Mouse (Mus musculus): ENCODE results near the gene Fam126a. TPM values are rescaled to one million over a fixed set of nuclear protein-coding genes. Genes with fewer than 3 reads are reported as not detected.

The Fam126a gene
- polyA plus RNA-seq (2012; rRNA removed): 7.9 and 8.5 TPM in 2 replicates

DNA sequence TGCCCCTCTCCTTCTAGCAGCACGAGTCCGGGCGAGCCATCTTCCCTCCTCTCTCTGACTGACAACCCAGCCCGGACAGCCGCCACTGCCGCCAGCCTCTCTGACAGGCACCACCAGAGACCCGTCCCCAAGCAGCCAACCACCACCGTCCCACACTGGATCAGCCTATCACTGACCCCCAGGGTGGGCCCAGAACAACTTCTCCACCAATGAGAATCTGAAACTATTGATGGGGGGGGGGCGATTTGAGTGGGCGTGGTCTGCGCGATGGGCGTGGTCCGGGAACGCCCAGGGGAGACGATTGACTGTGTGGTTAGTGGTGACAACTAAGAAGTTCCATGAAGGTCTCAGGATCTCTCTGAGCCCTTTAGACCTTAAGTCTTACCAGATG lies at the start of gene Fam126a:
Gene Fam126a, minus strand, starts transcription at position 112 of the 391 bp plus-strand sequence.
- H3K4me1 ChIP-seq (ENCODE audit: control insufficient read depth, insufficient read depth, low read length): peaks cover 3% of the 10 kb centered on the region; the same call in 1 of the 2 replicates
- no peak within 1 kb of the TSS for H3K27ac ChIP-seq (ENCODE audit: insufficient read depth, low read length)
- TF ChIP-seq CTCF (IDR thresholded peaks at IDR 0.05; ENCODE audit: extremely low read depth, insufficient read depth, low read length): no peak
- peak; percentile 81 for TF ChIP-seq POLR2A (IDR thresholded peaks at IDR 0.05; ENCODE audit: extremely low read depth, insufficient read depth, low read length)
- H3K4me3 ChIP-seq (ENCODE audit: insufficient read depth, low read length): peak within 1 kb of the TSS; percentile 49

DNA sequence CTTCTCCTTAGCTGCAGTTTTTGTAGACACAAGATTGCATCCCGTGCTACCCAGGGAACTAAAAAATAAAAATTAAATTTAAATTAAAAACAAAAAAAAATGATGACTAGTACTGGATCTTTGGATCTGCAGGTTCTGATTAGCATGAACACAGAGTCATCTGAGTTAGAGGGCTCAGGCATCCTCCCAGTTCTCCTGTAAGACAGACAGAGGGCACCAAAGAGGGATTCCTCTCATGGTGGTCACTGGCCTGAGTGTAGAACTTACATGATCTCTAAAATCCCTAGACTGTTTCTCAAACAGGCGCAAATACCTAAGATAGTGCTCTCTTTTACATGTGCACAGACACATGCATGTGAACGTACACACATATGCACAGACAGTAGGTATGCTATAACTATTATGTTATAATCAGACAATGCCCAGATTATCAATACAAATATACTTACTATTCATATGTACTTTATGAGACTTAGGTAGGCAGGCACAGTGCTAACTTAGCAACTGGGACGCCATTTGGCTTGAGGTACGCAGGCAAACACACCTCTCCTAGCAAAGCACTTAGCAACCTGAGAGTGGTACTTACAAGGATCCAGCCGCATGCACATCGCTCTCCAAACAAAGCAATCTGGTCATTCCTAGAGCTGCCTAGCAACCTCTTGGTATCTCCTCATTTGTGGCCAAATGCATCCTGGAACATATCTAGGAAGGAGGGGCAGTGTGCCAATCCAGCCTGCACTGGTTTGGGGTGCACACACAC lies 48.1 kb upstream of the Fam126a start:
- Histone ChIP-seq H3K4me1 (ENCODE audit: control insufficient read depth, insufficient read depth, low read length) (peaks cover 1% of the 10 kb centered on the region; the same call in 1 of the 2 replicates), H3K27ac (ENCODE audit: insufficient read depth, low read length) (no peak overlapping the region), H3K4me3 (ENCODE audit: insufficient read depth, low read length) (no peak overlapping the region)
- TF ChIP-seq POLR2A (IDR thresholded peaks at IDR 0.05; ENCODE audit: extremely low read depth, insufficient read depth, low read length): no peak

DNA sequence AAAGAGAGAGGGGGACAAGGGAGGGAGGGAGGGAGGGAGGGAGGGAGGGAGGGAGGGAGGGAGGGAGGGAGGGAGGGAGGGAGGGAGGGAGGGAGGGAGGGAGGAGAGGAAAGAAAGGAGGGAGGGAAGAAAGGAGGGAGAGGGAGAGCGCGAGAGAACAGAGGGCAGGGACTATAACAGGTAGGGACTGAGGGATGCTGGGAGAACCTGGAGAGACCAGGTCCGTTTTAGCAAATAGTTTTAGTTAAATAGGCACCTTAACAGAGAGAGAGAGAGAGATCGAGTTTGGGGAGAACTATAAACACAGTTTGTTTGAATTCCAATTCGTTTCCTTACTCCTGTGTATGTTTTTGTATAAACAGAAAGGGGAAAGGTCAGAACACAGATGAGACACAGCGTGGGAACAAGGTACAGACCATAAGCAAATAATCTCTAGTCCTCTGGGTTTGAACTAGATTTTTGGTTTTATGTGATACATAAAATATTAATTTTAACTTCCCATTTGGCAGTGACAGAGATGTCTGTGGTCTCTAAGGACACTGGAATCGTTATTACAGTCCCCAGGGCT lies 47.3 kb upstream of the Fam126a start:
- Histone ChIP-seq H3K4me1 (ENCODE audit: control insufficient read depth, insufficient read depth, low read length) (peaks cover 1% of the 10 kb centered on the region; the same call in 1 of the 2 replicates), H3K4me3 (ENCODE audit: insufficient read depth, low read length) (peak overlapping the region; percentile 18), H3K27ac (ENCODE audit: insufficient read depth, low read length) (no peak overlapping the region)
- TF ChIP-seq POLR2A (IDR thresholded peaks at IDR 0.05; ENCODE audit: extremely low read depth, insufficient read depth, low read length) (no peak), CTCF (IDR thresholded peaks at IDR 0.05; ENCODE audit: extremely low read depth, insufficient read depth, low read length) (no peak)

DNA sequence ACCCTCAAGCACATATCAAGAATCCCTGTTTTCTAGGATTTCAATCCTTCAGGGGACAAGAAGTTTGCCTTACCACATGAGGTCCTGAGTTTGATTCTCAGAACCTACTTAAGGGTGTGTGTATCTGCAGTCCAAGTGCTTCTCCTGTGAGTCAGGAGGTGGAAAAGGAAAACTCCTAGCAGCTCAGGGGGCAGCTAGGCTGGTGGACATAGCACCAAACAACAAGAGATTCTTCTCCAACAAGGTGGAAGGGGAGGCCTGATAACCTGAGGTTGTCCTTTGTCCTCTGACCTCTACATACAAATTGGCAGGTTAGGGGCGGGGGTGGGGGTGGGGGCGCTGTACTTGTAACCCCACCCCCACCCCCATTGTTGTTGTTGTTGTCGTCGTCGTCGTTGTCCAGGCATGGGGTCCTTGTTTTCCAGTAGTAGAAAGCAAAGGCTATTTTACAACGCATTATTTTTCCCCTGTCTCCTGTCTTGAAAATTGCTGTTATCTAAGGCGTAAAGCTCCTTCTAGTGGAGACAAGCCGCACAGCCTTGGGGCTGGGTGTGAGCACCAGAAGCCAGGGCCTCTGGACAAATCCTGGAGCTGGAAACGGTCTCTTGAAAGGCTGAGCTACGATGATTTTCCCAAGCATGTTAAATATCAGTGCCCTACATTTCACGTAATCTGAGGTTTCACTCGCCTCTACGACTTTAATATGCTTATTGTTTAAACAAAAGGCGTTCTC lies 46.7 kb upstream of the Fam126a start:
- Histone ChIP-seq H3K4me3 (ENCODE audit: insufficient read depth, low read length) (peak overlapping the region; percentile 18), H3K27ac (ENCODE audit: insufficient read depth, low read length) (no peak overlapping the region), H3K4me1 (ENCODE audit: control insufficient read depth, insufficient read depth, low read length) (peaks cover 1% of the 10 kb centered on the region; the same call in 1 of the 2 replicates)
- peak; percentile 78 for TF ChIP-seq CTCF (IDR thresholded peaks at IDR 0.05; ENCODE audit: extremely low read depth, insufficient read depth, low read length)
- TF ChIP-seq POLR2A (IDR thresholded peaks at IDR 0.05; ENCODE audit: extremely low read depth, insufficient read depth, low read length): no peak

DNA sequence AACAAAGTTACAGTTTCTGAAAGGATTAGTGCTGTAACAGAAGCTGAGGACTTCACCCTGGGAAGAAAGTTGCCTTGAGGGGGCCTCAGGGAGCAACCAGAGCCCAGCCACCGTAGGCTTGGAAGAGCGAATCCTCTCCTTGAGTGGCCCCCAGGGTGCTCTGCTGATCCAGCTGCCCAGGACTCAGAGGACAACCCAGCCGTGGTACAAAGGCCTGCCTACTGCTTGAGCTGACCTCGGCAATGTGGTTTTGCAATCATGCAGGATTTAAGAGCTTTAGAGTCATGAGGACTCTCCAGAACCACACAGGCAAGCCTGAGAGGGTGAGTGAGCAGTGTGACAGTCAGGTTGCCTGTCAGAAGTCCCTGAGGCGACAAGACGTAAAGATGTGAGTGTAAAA lies 41.5 kb upstream of the Fam126a start:
- no peaks in the 10 kb centered on the region for H3K4me1 ChIP-seq (ENCODE audit: control insufficient read depth, insufficient read depth, low read length)
- H3K27ac ChIP-seq (ENCODE audit: insufficient read depth, low read length): no peak overlapping the region
- H3K4me3 ChIP-seq (ENCODE audit: insufficient read depth, low read length): no peak overlapping the region
- TF ChIP-seq POLR2A (IDR thresholded peaks at IDR 0.05; ENCODE audit: extremely low read depth, insufficient read depth, low read length): no peak
- TF ChIP-seq CTCF (IDR thresholded peaks at IDR 0.05; ENCODE audit: extremely low read depth, insufficient read depth, low read length): no peak

DNA sequence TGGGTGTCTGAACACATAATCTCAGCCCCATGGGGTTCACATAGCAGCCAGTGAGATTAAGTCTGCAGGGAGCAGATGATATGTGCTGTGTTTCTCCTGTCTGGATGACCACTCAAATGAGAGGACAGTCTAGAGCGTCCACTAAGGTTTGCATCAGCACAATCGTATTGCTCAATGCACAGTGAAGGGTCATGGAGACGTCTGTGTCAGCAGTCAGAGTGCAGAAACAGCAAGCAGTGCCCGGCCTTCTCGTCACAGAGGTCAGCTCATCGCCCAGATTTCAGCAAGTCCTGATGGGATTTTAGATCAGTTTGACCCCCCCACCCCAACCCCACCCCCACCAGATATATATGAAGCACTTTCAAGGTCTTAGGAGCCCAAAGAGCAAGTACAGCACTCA lies 38.5 kb upstream of the Fam126a start:
- Histone ChIP-seq H3K4me3 (ENCODE audit: insufficient read depth, low read length) (no peak overlapping the region), H3K27ac (ENCODE audit: insufficient read depth, low read length) (no peak overlapping the region), H3K4me1 (ENCODE audit: control insufficient read depth, insufficient read depth, low read length) (no peaks in the 10 kb centered on the region)
- TF ChIP-seq CTCF (IDR thresholded peaks at IDR 0.05; ENCODE audit: extremely low read depth, insufficient read depth, low read length) (no peak), POLR2A (IDR thresholded peaks at IDR 0.05; ENCODE audit: extremely low read depth, insufficient read depth, low read length) (no peak)

DNA sequence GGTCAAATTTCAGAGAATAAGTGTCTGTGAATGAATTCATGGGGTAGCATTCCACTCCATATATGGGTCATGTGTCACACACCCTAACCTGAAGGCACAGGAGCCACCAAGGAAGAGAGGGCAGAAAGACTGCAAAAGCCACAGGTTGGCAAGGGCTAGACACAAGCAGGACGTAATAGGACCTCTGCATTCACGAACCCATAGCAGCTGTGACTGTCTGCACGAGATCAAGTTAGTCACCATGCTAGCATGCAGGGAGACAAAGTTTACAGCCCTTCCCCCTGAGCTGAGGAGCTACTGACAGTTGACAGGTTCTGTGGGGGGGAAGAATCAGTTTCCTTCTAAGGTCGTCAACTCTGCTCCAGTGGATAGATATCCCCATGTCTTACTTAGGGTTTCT lies 33.1 kb upstream of the Fam126a start:
- Histone ChIP-seq H3K27ac (ENCODE audit: insufficient read depth, low read length) (no peak overlapping the region), H3K4me1 (ENCODE audit: control insufficient read depth, insufficient read depth, low read length) (no peaks in the 10 kb centered on the region), H3K4me3 (ENCODE audit: insufficient read depth, low read length) (no peak overlapping the region)
- TF ChIP-seq POLR2A (IDR thresholded peaks at IDR 0.05; ENCODE audit: extremely low read depth, insufficient read depth, low read length): no peak
- no peak for TF ChIP-seq CTCF (IDR thresholded peaks at IDR 0.05; ENCODE audit: extremely low read depth, insufficient read depth, low read length)

DNA sequence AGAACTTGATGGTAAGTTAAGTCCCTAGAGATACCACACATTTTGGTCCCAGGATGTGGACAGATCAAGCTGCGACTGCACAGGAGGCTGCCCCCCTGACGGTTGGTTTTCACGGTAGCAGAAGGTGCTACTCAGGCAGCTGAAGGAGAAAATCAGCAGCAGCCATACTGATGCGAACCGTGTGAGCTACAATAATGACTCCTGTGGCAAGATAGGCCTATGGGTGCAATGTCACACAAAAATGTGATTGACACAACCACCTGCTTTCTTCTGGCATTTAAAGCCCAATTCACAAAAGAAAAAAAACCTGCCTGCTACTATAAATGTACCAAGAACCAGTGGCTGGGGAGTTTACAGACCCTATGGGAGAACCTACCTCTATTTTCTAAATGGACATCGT lies 32.5 kb upstream of the Fam126a start:
- TF ChIP-seq CTCF (IDR thresholded peaks at IDR 0.05; ENCODE audit: extremely low read depth, insufficient read depth, low read length): no peak
- no peak for TF ChIP-seq POLR2A (IDR thresholded peaks at IDR 0.05; ENCODE audit: extremely low read depth, insufficient read depth, low read length)
- Histone ChIP-seq H3K4me3 (ENCODE audit: insufficient read depth, low read length) (no peak overlapping the region), H3K27ac (ENCODE audit: insufficient read depth, low read length) (no peak overlapping the region), H3K4me1 (ENCODE audit: control insufficient read depth, insufficient read depth, low read length) (no peaks in the 10 kb centered on the region)

DNA sequence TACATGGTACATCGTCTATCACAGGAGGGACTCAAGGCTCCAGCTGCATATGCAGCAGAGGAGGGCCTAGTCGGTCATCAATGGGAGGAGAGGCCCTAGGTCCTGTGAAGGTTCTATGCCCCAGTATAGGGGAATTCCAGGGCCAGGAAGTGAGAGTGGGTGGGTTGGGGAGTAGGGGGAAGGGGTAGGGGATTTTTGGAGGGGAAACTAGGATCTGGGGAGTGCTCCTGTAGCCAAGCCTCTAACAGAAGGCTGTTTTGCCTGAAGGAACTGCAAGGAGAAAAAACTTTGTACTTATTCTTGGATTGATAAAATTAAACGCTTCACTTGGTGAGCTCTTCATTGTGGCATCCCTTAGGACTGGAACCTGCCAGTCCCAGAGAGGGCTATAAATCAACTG lies 30.5 kb upstream of the Fam126a start:
- H3K4me1 ChIP-seq (ENCODE audit: control insufficient read depth, insufficient read depth, low read length): no peaks in the 10 kb centered on the region
- H3K4me3 ChIP-seq (ENCODE audit: insufficient read depth, low read length): no peak overlapping the region
- TF ChIP-seq POLR2A (IDR thresholded peaks at IDR 0.05; ENCODE audit: extremely low read depth, insufficient read depth, low read length): no peak
- no peak for TF ChIP-seq CTCF (IDR thresholded peaks at IDR 0.05; ENCODE audit: extremely low read depth, insufficient read depth, low read length)
- no peak overlapping the region for H3K27ac ChIP-seq (ENCODE audit: insufficient read depth, low read length)

All from cortical plate, adult 2 months (tissue).